Mouse (Mus musculus) thymus, postnatal 14 days (tissue): ENCODE data around the gene Taf6l.

Experiments used
- DNase-seq: peaks from one replicate; pipeline ENCODE4 v3.0.0; 2021

The Taf6l gene

GRCm38 (mm10) chr19:8789171-8789570, 3.0 kb upstream of the Taf6l start:
- DNase-seq: no peak

- no peak for DNase-seq
These were observed 2.3 kb upstream of the Taf6l start for GRCm38 (mm10) chr19:8788521-8788920.

- DNase-seq: no peak
These were observed 11.2 kb downstream of the Taf6l start for GRCm38 (mm10) chr19:8774951-8775421.

- peak; percentile 98 for DNase-seq
These were observed 12.0 kb downstream of the Taf6l start, which contains the start of gene Tmem179b for GRCm38 (mm10) chr19:8774086-8774835. TSS of gene Tmem179b (minus strand) at chr19:8774467.

GRCm38 (mm10) chr19:8773409-8773808, 12.8 kb downstream of the Taf6l start:
- no peak for DNase-seq

- no peak for DNase-seq
These were observed 13.2 kb downstream of the Taf6l start for GRCm38 (mm10) chr19:8772996-8773395.

- DNase-seq: peak; percentile 88
These were observed 15.5 kb downstream of the Taf6l start, which contains the start of gene Tmem223 for GRCm38 (mm10) chr19:8770567-8771270. TSS of gene Tmem223 (plus strand) at chr19:8770996.

GRCm38 (mm10) chr19:8765562-8765961, 20.7 kb downstream of the Taf6l start:
- no peak for DNase-seq

- DNase-seq: no peak
These were observed 22.9 kb downstream of the Taf6l start for GRCm38 (mm10) chr19:8763276-8763675.

- peak; percentile 30 for DNase-seq
These were observed 25.5 kb downstream of the Taf6l start for GRCm38 (mm10) chr19:8760757-8761156.

GRCm38 (mm10) chr19:8758899-8759298, 27.3 kb downstream of the Taf6l start:
- no peak for DNase-seq

- DNase-seq: peak; percentile 31
These were observed 28.7 kb downstream of the Taf6l start for GRCm38 (mm10) chr19:8757471-8757998.

GRCm38 (mm10) chr19:8756635-8757387, 29.4 kb downstream of the Taf6l start, which contains the start of gene Nxf1:
TSS of gene Nxf1 (plus strand) at chr19:8757073.
- DNase-seq: peak; percentile 94

GRCm38 (mm10) chr19:8755652-8756051, 30.6 kb downstream of the Taf6l start:
- DNase-seq: no peak

GRCm38 (mm10) chr19:8747368-8747767, 38.8 kb downstream of the Taf6l start:
- DNase-seq: no peak

- no peak for DNase-seq
These were observed 40.8 kb downstream of the Taf6l start for GRCm38 (mm10) chr19:8745382-8745781.

GRCm38 (mm10) chr19:8742176-8742575, 44.0 kb downstream of the Taf6l start:
- peak; percentile 33 for DNase-seq

- DNase-seq: peak; percentile 95
These were observed 44.9 kb downstream of the Taf6l start, which contains the start of gene Stx5a for GRCm38 (mm10) chr19:8741243-8741869. TSS of gene Stx5a (plus strand) at chr19:8741413.

- DNase-seq: peak; percentile 39
These were observed 45.6 kb downstream of the Taf6l start, which contains the start of gene 1700092M07Rik for GRCm38 (mm10) chr19:8740603-8741002. TSS of gene 1700092M07Rik (plus strand) at chr19:8740718.

- DNase-seq: no peak
These were observed 46.6 kb downstream of the Taf6l start for GRCm38 (mm10) chr19:8739646-8740045.

GRCm38 (mm10) chr19:8738911-8739310, 47.3 kb downstream of the Taf6l start:
- DNase-seq: no peak

- no peak for DNase-seq
These were observed 50.1 kb downstream of the Taf6l start for GRCm38 (mm10) chr19:8736160-8736467.
